Mouse (Mus musculus): ENCODE measurements around the gene Htra3. TPM values are rescaled to one million over a fixed set of nuclear protein-coding genes. Genes with fewer than 3 reads are reported as not detected.

Gene Htra3
- polyA plus RNA-seq, 1 experiment: 20.6 TPM

DNA sequence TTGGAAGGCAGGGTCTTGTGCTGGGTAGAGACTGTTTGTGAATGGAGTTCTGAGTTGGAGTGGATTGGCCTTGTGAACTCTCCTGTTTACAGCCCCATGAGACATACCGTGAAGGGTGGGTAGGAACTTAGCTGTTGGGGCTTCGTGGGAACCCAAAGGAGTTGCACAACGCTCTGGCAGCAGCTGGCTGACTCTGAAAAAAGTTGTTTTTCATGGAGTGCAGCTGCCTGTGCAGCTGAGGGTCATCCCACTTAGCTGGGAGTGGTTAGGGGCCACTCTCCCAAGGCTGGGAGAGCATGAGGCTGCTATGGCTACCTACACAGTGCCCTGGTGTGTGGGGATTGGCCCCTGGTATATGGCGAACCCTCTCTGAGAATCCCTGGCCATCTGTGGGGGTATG, 32.0 kb downstream of the Htra3 start:
- no peak overlapping the region for H3K4me3 ChIP-seq (ENCODE audit: extremely low read depth, insufficient read depth, insufficient read length)
- no peaks in the 10 kb centered on the region for H3K4me1 ChIP-seq (ENCODE audit: control insufficient read depth, insufficient read depth, insufficient read length)
- DNase-seq (ENCODE audit: low read depth in 1 of 2, low spot score in 2 of 2): no peak
- TF ChIP-seq CTCF (IDR thresholded peaks at IDR 0.05; ENCODE audit: extremely low read depth, insufficient read depth, insufficient read length, insufficient replicate concordance): no peak
- TF ChIP-seq POLR2A (IDR thresholded peaks at IDR 0.05; ENCODE audit: low read depth, low read length): no peak
- no peaks in the 10 kb centered on the region for H3K36me3 ChIP-seq (ENCODE audit: control insufficient read depth, insufficient read depth, low read length)
- H3K27me3 ChIP-seq (ENCODE audit: control insufficient read depth, insufficient read depth, low read length): no peaks in the 10 kb centered on the region
- 31% methylated on average over 4 of the region's 4 CpGs for WGBS
- H3K27ac ChIP-seq (ENCODE audit: insufficient read depth, low read length): no peak overlapping the region

DNA sequence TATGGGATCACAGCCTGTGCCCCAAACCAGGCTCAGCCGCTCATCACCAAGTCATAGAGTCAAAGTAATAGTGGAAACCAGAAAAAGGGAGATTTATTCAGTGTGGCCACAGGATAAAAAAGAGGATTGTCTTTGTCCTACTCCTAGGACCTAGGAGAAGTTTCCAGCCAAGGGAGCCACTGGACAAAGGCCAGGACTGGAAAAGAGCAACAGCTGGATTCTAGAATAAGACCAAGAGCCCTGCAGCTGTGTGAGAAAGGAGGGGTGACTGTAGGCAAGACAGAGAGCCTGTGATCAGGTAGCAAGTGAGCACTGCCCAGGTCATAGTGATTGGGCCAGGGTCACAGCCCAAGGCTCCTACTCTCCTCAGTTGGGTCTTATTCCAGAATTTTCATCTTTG, 32.7 kb downstream of the Htra3 start:
- no peaks in the 10 kb centered on the region for H3K27me3 ChIP-seq (ENCODE audit: control insufficient read depth, insufficient read depth, low read length)
- no peak overlapping the region for H3K27ac ChIP-seq (ENCODE audit: insufficient read depth, low read length)
- WGBS: 87% methylated on average over 1 of the region's 1 CpGs

DNA sequence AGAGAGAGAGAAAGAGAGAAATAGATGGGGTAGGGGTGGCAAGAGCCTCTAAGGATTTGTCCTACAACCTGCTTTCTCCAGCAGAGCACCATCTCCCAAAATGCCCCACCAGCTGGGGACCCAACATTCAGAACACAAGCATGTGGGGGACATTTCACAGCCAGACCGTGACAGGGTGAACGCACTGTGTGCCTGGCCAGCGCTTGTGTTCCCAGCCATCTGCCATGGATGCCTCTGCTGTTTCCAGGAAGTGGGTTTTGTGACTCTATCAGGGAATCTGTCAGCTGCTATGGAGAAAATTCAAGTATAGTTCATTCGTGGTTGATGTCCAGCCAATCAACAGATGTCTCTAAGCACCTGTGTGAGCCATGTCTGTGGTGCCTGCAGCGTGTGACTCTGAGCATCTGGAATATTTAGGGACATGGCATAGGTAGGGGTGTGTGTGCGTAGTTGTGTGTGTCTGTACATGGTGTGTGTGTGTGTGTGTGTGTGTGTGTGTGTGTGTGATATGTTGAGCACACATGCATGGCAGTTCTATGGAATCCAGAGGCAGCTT, 33.6 kb downstream of the Htra3 start:
- H3K4me3 ChIP-seq (ENCODE audit: extremely low read depth, insufficient read depth, insufficient read length): no peak overlapping the region
- TF ChIP-seq POLR2A (IDR thresholded peaks at IDR 0.05; ENCODE audit: low read depth, low read length): no peak
- TF ChIP-seq CTCF (IDR thresholded peaks at IDR 0.05; ENCODE audit: extremely low read depth, insufficient read depth, insufficient read length, insufficient replicate concordance): no peak
- 78% methylated on average over 6 of the region's 6 CpGs for WGBS
- no peaks in the 10 kb centered on the region for H3K4me1 ChIP-seq (ENCODE audit: control insufficient read depth, insufficient read depth, insufficient read length)
- no peak for DNase-seq (ENCODE audit: low read depth in 1 of 2, low spot score in 2 of 2)
- H3K27ac ChIP-seq (ENCODE audit: insufficient read depth, low read length): no peak overlapping the region
- no peaks in the 10 kb centered on the region for H3K27me3 ChIP-seq (ENCODE audit: control insufficient read depth, insufficient read depth, low read length)
- H3K36me3 ChIP-seq (ENCODE audit: control insufficient read depth, insufficient read depth, low read length): no peaks in the 10 kb centered on the region

More for the DNA sequence above, 32.7 kb downstream of the Htra3 start:
- no peaks in the 10 kb centered on the region for H3K4me1 ChIP-seq (ENCODE audit: control insufficient read depth, insufficient read depth, insufficient read length)
- TF ChIP-seq POLR2A (IDR thresholded peaks at IDR 0.05; ENCODE audit: low read depth, low read length) (no peak), CTCF (IDR thresholded peaks at IDR 0.05; ENCODE audit: extremely low read depth, insufficient read depth, insufficient read length, insufficient replicate concordance) (no peak)
- no peak for DNase-seq (ENCODE audit: low read depth in 1 of 2, low spot score in 2 of 2)
- no peak overlapping the region for H3K4me3 ChIP-seq (ENCODE audit: extremely low read depth, insufficient read depth, insufficient read length)
- H3K36me3 ChIP-seq (ENCODE audit: control insufficient read depth, insufficient read depth, low read length): no peaks in the 10 kb centered on the region

DNA sequence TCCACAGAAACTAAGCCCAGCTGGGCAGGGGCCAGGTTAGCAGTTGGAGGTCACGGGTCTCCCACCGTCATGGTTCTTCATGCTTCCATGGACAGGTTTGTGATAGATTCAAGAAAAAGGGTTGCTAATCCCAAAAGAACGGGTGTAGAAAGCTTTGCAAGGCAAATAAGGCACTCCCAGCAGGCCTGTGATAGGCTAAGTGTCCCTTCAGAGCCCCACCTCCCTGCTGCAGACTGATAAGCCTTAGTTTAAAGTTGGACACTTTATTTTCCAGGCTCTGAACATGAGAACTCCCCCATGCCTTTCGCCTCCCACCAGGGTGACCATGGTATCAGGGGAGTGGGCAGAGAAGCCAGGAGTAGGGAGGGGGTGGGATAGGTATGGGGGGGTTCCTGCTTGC, 35.5 kb downstream of the Htra3 start:
- TF ChIP-seq CTCF (IDR thresholded peaks at IDR 0.05; ENCODE audit: extremely low read depth, insufficient read depth, insufficient read length, insufficient replicate concordance) (no peak), POLR2A (IDR thresholded peaks at IDR 0.05; ENCODE audit: low read depth, low read length) (no peak)
- Histone ChIP-seq H3K27ac (ENCODE audit: insufficient read depth, low read length) (no peak overlapping the region), H3K4me3 (ENCODE audit: extremely low read depth, insufficient read depth, insufficient read length) (no peak overlapping the region), H3K27me3 (ENCODE audit: control insufficient read depth, insufficient read depth, low read length) (no peaks in the 10 kb centered on the region), H3K4me1 (ENCODE audit: control insufficient read depth, insufficient read depth, insufficient read length) (no peaks in the 10 kb centered on the region), H3K36me3 (ENCODE audit: control insufficient read depth, insufficient read depth, low read length) (no peaks in the 10 kb centered on the region)
- 67% methylated on average over 4 of the region's 4 CpGs for WGBS
- DNase-seq (ENCODE audit: low read depth in 1 of 2, low spot score in 2 of 2): no peak

DNA sequence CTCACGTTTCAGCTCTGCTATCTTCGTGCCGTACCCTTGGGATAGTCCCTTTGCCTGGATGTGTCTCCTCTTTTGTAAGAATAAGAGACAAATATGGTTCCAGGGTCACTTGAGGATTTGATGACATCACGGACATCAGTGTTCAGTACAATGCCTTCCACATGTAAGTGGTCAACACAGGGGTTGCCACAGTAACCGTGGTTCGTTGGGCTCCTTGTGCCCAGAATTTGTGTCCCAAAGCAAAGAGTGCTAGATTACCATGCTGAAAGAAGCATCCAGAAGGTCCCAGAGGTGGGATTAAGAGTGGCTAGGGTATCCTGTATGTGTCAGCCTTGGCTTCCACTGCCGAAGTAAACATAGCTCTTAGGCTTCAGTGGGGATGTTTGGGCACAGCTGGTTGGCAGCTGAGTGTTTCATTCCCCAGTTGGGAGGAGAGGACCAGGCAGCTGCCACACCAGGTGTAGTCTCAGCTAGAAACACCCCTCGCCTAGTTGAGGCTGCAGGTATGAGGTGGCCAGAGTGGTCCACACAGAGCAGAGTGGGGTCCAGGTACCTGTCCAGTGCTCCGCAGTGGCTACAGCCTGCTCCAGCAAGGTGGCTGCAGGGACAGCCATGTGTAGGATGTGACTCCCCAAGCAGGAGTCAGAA, 36.1 kb downstream of the Htra3 start:
- no peak for TF ChIP-seq POLR2A (IDR thresholded peaks at IDR 0.05; ENCODE audit: low read depth, low read length)
- no peak for TF ChIP-seq CTCF (IDR thresholded peaks at IDR 0.05; ENCODE audit: extremely low read depth, insufficient read depth, insufficient read length, insufficient replicate concordance)
- WGBS: 87% methylated on average over 9 of the region's 9 CpGs

DNA sequence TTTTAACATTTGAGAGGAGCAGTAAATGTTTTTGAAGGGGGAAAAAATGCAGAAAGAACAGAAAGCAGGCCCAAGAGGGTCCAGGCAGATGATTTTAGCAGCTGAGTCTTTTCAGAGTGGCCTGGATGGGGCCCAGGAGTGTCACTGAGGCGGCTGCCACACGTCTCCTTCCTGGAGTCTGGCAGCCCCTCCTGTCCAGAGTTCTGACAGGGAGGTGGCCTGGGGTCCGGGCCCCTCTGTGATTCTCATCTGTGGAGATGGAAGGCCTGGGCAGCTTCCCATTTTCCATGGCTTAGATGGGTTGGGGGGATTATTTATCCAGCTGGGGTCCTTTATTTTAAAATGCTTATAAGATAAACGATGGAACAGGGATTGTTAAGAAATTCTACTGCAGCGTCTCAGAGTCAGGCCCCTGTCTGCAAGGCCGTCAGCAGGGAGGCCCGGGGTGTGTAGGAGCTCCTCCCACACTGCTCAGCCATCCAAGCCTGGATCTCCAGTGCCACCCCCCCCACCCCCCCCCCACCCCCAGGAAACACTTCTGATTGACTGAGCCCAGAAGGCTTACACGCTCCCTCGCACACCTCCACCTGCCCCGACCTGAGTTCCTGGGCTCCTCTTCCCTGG, 37.5 kb downstream of the Htra3 start:
- WGBS: 85% methylated on average over 10 of the region's 10 CpGs
- no peak for TF ChIP-seq CTCF (IDR thresholded peaks at IDR 0.05; ENCODE audit: extremely low read depth, insufficient read depth, insufficient read length, insufficient replicate concordance)
- no peak for TF ChIP-seq POLR2A (IDR thresholded peaks at IDR 0.05; ENCODE audit: low read depth, low read length)
- no peak for DNase-seq (ENCODE audit: low read depth in 1 of 2, low spot score in 2 of 2)
- Histone ChIP-seq H3K27me3 (ENCODE audit: control insufficient read depth, insufficient read depth, low read length) (no peaks in the 10 kb centered on the region), H3K36me3 (ENCODE audit: control insufficient read depth, insufficient read depth, low read length) (no peaks in the 10 kb centered on the region), H3K4me3 (ENCODE audit: extremely low read depth, insufficient read depth, insufficient read length) (no peak overlapping the region), H3K4me1 (ENCODE audit: control insufficient read depth, insufficient read depth, insufficient read length) (no peaks in the 10 kb centered on the region), H3K27ac (ENCODE audit: insufficient read depth, low read length) (no peak overlapping the region)

More for the DNA sequence above, 36.1 kb downstream of the Htra3 start:
- no peak for DNase-seq (ENCODE audit: low read depth in 1 of 2, low spot score in 2 of 2)
- H3K4me1 ChIP-seq (ENCODE audit: control insufficient read depth, insufficient read depth, insufficient read length): no peaks in the 10 kb centered on the region
- H3K4me3 ChIP-seq (ENCODE audit: extremely low read depth, insufficient read depth, insufficient read length): no peak overlapping the region
- H3K27me3 ChIP-seq (ENCODE audit: control insufficient read depth, insufficient read depth, low read length): no peaks in the 10 kb centered on the region
- no peaks in the 10 kb centered on the region for H3K36me3 ChIP-seq (ENCODE audit: control insufficient read depth, insufficient read depth, low read length)
- no peak overlapping the region for H3K27ac ChIP-seq (ENCODE audit: insufficient read depth, low read length)

DNA sequence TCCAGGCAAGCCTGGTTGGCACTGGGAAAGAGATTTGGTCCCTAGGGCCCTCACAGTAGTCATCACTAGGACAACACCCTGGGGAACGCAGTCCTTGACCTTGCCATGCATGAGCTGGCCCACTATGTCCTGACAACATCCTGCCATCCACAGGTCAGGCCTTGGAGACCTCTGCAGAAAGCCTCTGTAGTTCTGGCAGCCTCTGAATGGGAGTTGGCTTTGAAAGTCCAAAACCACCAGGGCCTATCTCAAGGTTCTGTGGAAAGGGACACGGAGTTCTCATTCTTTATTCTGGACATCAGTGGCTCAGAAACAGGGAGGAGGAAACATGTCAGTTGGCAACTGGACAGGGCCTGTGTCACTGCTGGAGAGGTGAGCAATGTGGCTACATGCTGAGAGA, 43.6 kb downstream of the Htra3 start:
- Histone ChIP-seq H3K27me3 (ENCODE audit: control insufficient read depth, insufficient read depth, low read length) (no peaks in the 10 kb centered on the region), H3K4me1 (ENCODE audit: control insufficient read depth, insufficient read depth, insufficient read length) (no peaks in the 10 kb centered on the region), H3K27ac (ENCODE audit: insufficient read depth, low read length) (no peak overlapping the region), H3K36me3 (ENCODE audit: control insufficient read depth, insufficient read depth, low read length) (no peaks in the 10 kb centered on the region), H3K4me3 (ENCODE audit: extremely low read depth, insufficient read depth, insufficient read length) (no peak overlapping the region)
- TF ChIP-seq POLR2A (IDR thresholded peaks at IDR 0.05; ENCODE audit: low read depth, low read length) (no peak), CTCF (IDR thresholded peaks at IDR 0.05; ENCODE audit: extremely low read depth, insufficient read depth, insufficient read length, insufficient replicate concordance) (no peak)
- 82% methylated on average over 2 of the region's 2 CpGs for whole genome bisulfite sequencing
- no peak for DNase-seq (ENCODE audit: low read depth in 1 of 2, low spot score in 2 of 2)

Data from spleen, adult 2 months (tissue).